Mouse (Mus musculus) embryonic facial prominence, embryonic 14.5 days (tissue): ENCODE data around the gene Rrp1b. TPM values are rescaled to one million over a fixed set of nuclear protein-coding genes. Genes with fewer than 3 reads are reported as not detected.
"Not testable (repeated sequence)": the region's sequence is repeated elsewhere in the genome, so short reads cannot be mapped to it uniquely, and the experiment has no call there.

Experiments
- ATAC-seq: fragments of 200-750 bp; cut with Nextera tagmentation; 2 replicates; pipeline ENCODE4 v1.8.0; 2017; ENCODE audit warnings: low read depth, moderate number of reproducible peaks, moderate TSS enrichment
- DNase-seq: peaks from one replicate; pipeline ENCODE4 v3.0.0-alpha.2; 2015; ENCODE audit warnings: low spot score
- H3K27ac ChIP-seq: fragments of 300-500 bp; sonication (generic); replicated peaks from 2 replicates; pipeline ENCODE4 v1.5.1; 2014; ENCODE audit warnings: low read depth, mild to moderate bottlenecking, low read length, moderate library complexity
- H3K27me3 ChIP-seq: fragments of 300-500 bp; sonication (generic); replicated peaks from 2 replicates; pipeline ENCODE4 v1.6.1; 2014; ENCODE audit warnings: low read length; ENCODE audit not compliant: control insufficient read depth, insufficient read depth
- H3K36me3 ChIP-seq: fragments of 300-500 bp; sonication (generic); 2 replicates; pipeline ENCODE4 v1.6.1; 2014; ENCODE audit warnings: low read length, mixed read lengths; ENCODE audit not compliant: control insufficient read depth, insufficient read depth
- H3K4me1 ChIP-seq: fragments of 300-500 bp; sonication (generic); 2 replicates; pipeline ENCODE4 v1.6.1; 2014; ENCODE audit warnings: antibody characterized with exemption, low read length; ENCODE audit not compliant: control insufficient read depth, insufficient read depth
- H3K4me2 ChIP-seq: fragments of 300-500 bp; sonication (generic); 2 replicates; pipeline ENCODE4 v1.6.1; 2014; ENCODE audit warnings: low read depth, mild to moderate bottlenecking, low read length, moderate library complexity, mixed read lengths
- H3K4me3 ChIP-seq: fragments of 300-500 bp; sonication (generic); 2 replicates; pipeline ENCODE4 v1.5.1; 2014; ENCODE audit warnings: low read depth, mild to moderate bottlenecking, low read length
- H3K9ac ChIP-seq: fragments of 300-500 bp; sonication (generic); 2 replicates; pipeline ENCODE4 v1.6.1; 2014; ENCODE audit warnings: low read depth, mild to moderate bottlenecking, low read length, moderate library complexity, mixed read lengths
- H3K9me3 ChIP-seq: fragments of 300-500 bp; sonication (generic); 2 replicates; pipeline ENCODE4 v1.6.1; 2016; ENCODE audit warnings: low read length; ENCODE audit not compliant: control insufficient read depth
- WGBS: fragments of 180-500 bp; shearing (Covaris S2); extraction: QIAGEN DNeasy Blood & Tissue Kit; methylation state at CpG from one replicate; pipeline ENCODE4 v1.1.7; 2014; 5-methylcytosine and 5-hydroxymethylcytosine counted together
- polyA plus RNA-seq: library from polyadenylated mRNA; unstranded; fragments of >200 nt; fragmentation: Nextera tagmentation; extraction: Ambion mirVana; gene quantifications from 2 replicates; pipeline ENCODE4 v1.2.1, GENCODE M21; 2014

Rrp1b gene
- polyA plus RNA-seq, 1 experiment from 2014 or later = 41.9 TPM

DNA sequence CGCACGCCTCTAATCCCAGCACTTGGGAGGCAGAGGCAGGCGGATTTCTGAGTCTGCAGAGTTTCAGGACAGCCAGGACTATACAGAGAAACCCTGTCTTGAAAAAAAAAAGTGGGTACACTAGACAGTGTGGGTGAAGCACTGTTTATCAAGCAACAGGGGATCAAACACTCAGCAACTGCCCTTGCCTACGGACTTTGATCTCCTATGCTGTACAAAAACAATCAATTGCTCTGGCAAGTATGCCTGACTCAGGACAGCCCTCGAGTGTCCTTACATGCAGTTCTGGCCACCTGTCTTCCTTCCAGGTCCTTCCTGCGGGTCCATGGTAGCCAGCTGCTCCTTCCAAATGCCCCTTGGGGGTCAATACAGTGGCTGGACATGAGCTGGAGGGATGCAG lies 63.0 kb downstream of the Rrp1b start:
- H3K4me3 ChIP-seq, H3K4me1 ChIP-seq, H3K36me3 ChIP-seq, H3K9me3 ChIP-seq, DNase-seq, H3K9ac ChIP-seq, ATAC-seq, H3K4me2 ChIP-seq, H3K27ac ChIP-seq: not testable (repeated sequence)
- peaks cover 21% of the 10 kb centered on the region for H3K27me3 ChIP-seq
- WGBS = 87% methylated on average over 6 of the region's 6 CpGs

DNA sequence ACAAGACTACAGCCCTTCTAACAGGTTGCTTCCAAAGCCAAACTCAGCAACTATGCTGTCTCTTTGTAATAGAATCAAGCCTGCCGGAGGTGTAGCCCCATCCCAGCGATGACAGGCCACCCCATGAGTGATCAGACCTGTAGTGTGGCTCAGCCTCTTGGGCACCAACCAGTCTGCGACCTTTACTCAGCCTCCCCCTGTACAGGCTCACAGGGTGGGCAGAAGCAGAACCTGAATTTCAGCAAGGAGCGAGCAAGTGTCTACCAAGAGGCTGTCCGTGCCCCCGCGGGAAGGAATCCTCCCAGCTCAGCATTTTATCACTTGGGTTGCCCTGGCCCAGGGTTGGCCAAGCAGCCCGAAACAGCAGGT lies 63.7 kb downstream of the Rrp1b start:
- no peak for ATAC-seq

DNA sequence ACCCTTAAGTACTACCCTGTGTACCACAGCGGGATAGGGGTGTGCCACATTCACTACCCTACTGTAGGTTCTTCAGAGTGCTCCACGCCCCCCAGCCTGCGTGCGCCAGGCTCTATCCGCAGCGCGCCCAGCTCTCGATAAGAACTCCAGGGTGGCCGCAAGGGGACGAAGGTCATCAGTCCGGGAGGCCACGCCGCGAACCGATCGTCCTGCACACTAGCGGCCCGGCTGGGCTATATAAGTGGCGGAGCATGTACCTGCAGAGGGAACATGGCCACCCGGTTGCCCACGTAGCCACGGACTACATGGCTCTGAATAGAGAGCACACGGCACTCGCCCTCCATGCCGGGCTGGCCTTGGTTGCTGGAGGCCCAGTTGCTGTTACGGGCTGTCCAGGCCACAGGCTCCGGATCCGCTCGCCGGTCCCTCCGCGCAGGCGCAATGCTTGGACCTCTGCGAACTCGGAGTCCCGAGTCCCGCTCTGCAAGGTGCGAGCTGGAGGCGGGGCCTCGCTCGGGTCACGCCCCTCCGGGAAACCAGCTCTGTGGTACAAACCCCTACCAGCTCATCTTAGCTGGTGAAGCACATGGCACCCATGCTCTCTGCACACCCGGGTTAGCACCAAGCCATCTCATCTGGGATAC lies 64.2 kb downstream of the Rrp1b start:
- peaks cover 21% of the 10 kb centered on the region for H3K27me3 ChIP-seq
- 1% methylated on average over 29 of the region's 44 CpGs for WGBS

More for the DNA sequence above, 63.7 kb downstream of the Rrp1b start:
- peak overlapping the region; percentile 52; the same call in 1 of the 2 replicates for H3K9ac ChIP-seq
- peak overlapping the region; percentile 48 for H3K4me3 ChIP-seq
- no peak for DNase-seq
- peak overlapping the region; percentile 93 for H3K4me2 ChIP-seq
- 22% methylated on average over 8 of the region's 8 CpGs for WGBS
- no peaks in the 10 kb centered on the region for H3K36me3 ChIP-seq
- H3K9me3 ChIP-seq = no peaks in the 10 kb centered on the region
- no peak overlapping the region for H3K27ac ChIP-seq
- peaks cover 21% of the 10 kb centered on the region for H3K27me3 ChIP-seq
- H3K4me1 ChIP-seq = 0 out of 2 replicates have a peak, but pooled peaks cover 8% of the 10 kb centered on the region

DNA sequence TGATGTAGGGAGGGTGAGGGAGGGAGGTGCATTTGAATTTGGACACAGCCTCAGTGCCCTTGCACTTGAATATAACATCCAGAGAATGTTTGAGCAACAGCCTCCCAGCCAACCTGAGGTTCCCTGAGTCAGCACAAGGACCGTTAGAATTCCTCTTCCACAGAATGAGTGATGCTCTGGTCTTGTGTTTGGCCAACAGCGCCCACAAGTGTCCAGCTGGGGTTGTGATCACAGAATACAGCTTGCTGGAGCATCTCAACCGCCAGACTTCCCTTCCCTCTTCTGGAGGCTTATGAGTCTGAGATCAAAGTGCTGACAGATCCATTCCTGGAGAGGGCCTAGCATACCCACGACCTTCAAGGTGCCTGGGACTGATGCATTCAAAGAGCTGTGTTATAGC lies 67.2 kb downstream of the Rrp1b start:
- ATAC-seq (no peak), DNase-seq (no peak)
- Histone ChIP-seq H3K9ac (no peak overlapping the region), H3K27ac (no peak overlapping the region), H3K4me1 (0 out of 2 replicates have a peak, but pooled peaks cover 8% of the 10 kb centered on the region), H3K9me3 (no peaks in the 10 kb centered on the region), H3K4me2 (no peak overlapping the region), H3K4me3 (no peak overlapping the region), H3K27me3 (peaks cover 21% of the 10 kb centered on the region), H3K36me3 (no peaks in the 10 kb centered on the region)
- 16% methylated on average over 4 of the region's 4 CpGs for WGBS

More for the DNA sequence above, 64.2 kb downstream of the Rrp1b start:
- no peak overlapping the region for H3K27ac ChIP-seq
- peak overlapping the region; percentile 52 for H3K9ac ChIP-seq
- peak; percentile 82 for ATAC-seq
- no peaks in the 10 kb centered on the region for H3K9me3 ChIP-seq
- 0 out of 2 replicates have a peak, but pooled peaks cover 8% of the 10 kb centered on the region for H3K4me1 ChIP-seq
- DNase-seq = peak; percentile 69
- peak overlapping the region; percentile 93 for H3K4me2 ChIP-seq
- H3K36me3 ChIP-seq = no peaks in the 10 kb centered on the region
- peak overlapping the region; percentile 48 for H3K4me3 ChIP-seq

DNA sequence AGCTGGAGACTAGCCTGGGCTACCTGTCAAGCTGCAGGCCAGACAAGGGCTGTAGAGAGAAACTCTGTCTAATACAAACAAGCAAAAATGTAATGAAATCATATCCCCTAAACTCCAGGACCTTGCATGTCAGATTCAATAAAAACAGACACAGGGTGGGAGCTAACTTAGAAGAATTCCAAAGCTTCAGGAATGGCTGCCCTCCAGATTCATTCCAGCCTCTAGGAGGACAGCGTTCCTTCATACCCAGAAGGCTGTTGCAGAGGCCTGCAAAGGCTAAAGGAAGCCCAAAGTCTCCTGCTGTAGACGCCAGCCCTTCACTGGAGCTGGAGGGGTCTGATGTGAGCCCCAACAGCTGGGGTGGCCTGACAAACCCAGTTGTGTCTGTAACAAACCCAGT lies 70.5 kb downstream of the Rrp1b start:
- peak; percentile 63 for DNase-seq
- 57% methylated on average over 2 of the region's 2 CpGs for WGBS
- no peak overlapping the region for H3K27ac ChIP-seq
- H3K4me3 ChIP-seq = no peak overlapping the region
- H3K4me2 ChIP-seq = no peak overlapping the region
- H3K9ac ChIP-seq = no peak overlapping the region
- H3K27me3 ChIP-seq = 0 out of 2 replicates have a peak, but pooled peaks cover 4% of the 10 kb centered on the region
- no peak for ATAC-seq
- no peaks in the 10 kb centered on the region for H3K9me3 ChIP-seq
- H3K4me1 ChIP-seq = 0 out of 2 replicates have a peak, but pooled peaks cover 3% of the 10 kb centered on the region
- H3K36me3 ChIP-seq = no peaks in the 10 kb centered on the region

DNA sequence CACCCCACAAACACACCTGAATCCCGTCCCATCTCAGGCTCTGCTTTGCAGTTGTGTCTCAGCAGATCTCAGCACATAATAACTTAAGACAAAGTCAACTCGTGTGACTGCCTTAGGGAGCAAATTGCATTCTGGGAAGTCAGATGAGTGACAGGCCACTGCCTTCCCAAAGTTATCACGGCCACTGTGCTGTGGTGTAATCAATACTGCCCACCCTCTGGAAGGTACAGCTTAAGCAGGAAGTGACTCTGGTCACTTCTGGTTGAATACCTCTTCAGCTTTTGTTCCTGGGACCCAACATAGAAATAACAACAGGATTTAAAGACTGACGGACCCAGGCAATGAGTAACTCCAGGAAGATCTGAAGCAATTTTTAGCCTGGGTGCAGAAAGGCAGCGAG lies 72.0 kb downstream of the Rrp1b start:
- H3K4me2 ChIP-seq = no peak overlapping the region
- H3K4me3 ChIP-seq = no peak overlapping the region
- no peak overlapping the region for H3K27ac ChIP-seq
- DNase-seq = no peak
- 0 out of 2 replicates have a peak, but pooled peaks cover 2% of the 10 kb centered on the region for H3K27me3 ChIP-seq
- 0 out of 2 replicates have a peak, but pooled peaks cover 3% of the 10 kb centered on the region for H3K4me1 ChIP-seq
- no peaks in the 10 kb centered on the region for H3K9me3 ChIP-seq
- H3K9ac ChIP-seq = no peak overlapping the region
- no peaks in the 10 kb centered on the region for H3K36me3 ChIP-seq
- ATAC-seq = no peak
- 44% methylated on average over 5 of the region's 5 CpGs for WGBS

DNA sequence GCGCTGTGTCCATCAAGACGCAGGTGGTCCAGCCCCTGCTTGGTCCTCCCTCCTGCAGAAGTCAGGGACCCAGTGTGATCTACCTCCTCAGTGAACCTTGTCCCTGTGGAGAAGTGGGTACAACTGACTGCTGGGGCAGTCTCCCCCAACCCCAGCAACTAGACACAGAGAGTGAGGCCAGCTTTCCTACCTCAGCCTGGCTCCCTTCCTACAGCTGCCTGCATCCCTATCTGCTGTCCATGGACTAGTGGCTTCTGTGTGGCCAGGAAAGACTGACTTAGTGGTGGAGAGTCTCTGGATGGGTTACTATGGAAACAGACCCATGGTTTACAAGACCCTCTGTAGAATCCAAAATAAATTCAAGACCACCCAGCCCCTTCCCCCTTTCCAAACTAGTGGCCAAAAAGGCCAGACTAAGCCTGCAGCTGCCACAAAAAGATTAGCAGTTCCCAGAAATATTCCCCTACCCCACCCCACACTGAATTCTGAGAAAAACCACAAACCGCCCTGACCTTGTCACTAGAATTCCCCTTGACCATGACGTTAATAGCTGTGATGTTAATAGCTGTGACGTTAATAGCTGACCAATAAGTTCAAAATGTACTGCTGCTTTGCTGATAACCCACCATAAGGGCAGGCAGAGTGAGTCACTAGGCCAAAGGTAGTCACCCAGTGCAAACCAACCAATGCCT lies 72.6 kb downstream of the Rrp1b start:
- H3K4me2 ChIP-seq, H3K4me1 ChIP-seq, H3K4me3 ChIP-seq, ATAC-seq, H3K9ac ChIP-seq, H3K27me3 ChIP-seq, H3K9me3 ChIP-seq, H3K36me3 ChIP-seq, H3K27ac ChIP-seq, DNase-seq: not testable (repeated sequence)
- WGBS = 71% methylated on average over 4 of the region's 5 CpGs

DNA sequence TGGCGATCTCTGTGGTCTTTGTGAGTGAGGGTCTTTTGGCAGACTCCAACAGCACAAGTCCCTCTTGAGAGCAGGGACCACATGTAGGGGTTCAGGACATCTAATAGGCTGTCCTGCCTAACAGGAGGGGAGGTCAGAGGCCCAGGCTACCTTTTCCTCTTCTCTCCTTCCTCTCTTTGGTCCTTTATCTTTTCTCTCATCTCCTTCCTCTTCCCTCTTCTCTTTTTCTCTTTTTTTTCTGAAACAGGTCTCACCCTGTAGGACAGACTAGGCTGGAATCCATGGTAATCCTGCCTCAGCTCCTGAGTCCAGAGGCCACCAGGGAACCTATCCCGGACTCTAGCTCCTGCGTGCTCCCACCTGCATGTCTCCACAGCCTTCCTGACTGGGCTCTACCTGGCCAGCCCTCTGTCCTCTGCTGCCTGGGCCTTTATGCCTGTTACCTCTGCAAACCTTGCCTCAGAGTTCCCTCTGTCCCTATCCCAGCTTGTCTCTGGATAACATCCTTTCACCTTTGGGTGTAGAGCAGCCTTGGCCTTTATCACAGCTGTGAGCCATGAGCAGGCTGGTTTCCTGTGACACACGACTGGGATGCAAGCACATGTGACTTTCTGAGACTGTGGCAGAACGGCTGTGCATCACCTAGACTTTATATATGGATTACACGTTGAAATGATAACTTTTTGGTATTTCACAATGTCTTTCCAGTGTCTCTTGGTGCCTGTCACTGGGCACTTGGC lies 73.5 kb downstream of the Rrp1b start:
- Histone ChIP-seq H3K9me3 (no peaks in the 10 kb centered on the region), H3K4me2 (no peak overlapping the region), H3K27me3 (peaks cover 6% of the 10 kb centered on the region), H3K36me3 (no peaks in the 10 kb centered on the region), H3K4me1 (peaks cover 15% of the 10 kb centered on the region; the same call in 1 of the 2 replicates), H3K4me3 (no peak overlapping the region), H3K27ac (no peak overlapping the region), H3K9ac (no peak overlapping the region)
- WGBS = 62% methylated on average over 6 of the region's 6 CpGs
- ATAC-seq (no peak), DNase-seq (no peak)
